Mouse (Mus musculus) gastrocnemius, postnatal 10 days (tissue): ENCODE measurements around the gene Gm49378. TPM values are rescaled to one million over a fixed set of nuclear protein-coding genes. Genes with fewer than 3 reads are reported as not detected.

Experiments
- DNase-seq: peaks from one replicate; pipeline ENCODE4 v3.0.0; 2021; ENCODE audit warnings: mixed read lengths
- total RNA-seq, 2 experiments: library from RNA; stranded (reverse); gene quantifications; 2 replicates each; pipeline ENCODE4 v1.2.3; 2021

Gm49378 gene
- total RNA-seq, 2 experiments from 2014 or later: 1.1 to 2.7 TPM

DNA sequence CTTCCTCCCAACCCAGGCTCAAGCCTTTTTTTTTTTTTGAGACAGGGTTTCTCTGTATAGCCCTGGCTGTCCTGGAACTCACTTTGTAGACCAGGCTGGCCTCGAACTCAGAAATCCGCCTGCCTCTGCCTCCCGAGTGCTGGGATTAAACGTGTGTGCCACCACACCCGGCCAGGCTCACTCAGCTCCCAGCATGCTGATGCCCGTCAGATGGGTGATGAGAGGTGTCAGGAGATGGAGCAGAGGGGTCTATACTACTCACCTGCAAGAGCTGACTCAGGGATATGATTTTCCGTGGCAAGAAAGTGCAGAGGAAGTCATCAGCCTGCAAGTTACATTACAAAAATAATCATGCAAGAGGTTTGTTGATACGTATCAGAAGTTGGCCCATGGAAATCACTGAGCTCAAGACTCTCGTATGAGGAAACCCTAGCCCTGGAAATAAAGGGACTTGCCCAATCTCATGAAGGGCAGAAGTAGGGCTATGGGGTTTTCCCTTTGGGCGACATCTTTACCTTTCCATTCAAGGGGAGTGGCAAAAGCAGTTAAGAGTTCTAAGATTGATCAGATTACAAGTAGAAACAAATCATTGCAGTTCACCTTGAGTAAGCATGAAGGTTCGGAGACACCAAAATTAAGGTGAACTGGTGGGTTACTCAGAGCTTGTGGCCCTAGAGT, 47.8 kb downstream of the Gm49378 start:
- no peak for DNase-seq

DNA sequence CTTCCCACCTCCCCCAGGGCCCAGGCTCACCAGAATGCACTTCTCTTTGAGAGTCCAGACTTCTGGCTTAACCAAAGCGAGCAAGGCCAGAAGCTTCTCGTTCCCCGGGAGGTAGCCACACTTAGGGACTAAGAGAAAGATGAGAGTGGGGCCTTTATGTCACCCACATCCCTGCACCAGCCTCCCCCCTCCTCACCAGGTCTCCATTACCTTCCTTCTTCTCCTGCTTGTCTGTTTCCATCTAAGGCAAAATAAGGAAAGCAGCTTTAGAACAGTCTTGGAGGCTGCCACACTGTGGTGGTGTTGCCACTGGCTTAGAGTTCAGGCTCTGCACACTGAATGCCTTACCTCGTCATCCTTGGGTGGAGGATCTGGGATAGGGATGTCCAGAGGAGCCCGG, 48.4 kb downstream of the Gm49378 start:
- DNase-seq: no peak

DNA sequence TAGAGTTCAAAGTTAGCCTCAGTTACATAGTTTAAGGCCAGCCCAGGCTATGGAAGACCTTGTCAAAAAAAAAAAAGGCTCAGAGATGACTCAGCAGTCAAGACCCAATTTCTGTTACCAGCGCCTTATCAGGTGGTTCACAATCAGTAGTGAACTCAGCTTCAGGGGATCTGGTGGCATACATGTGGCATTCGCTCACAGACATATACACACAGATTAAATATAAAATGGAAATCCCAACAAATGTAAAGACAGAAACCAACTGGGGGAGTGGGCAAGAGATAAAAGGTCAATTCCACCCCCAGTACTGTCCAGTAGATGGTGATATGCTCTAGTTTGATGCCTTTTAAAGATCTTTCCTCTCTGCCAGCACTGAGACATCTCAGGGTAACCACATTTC, 51.5 kb downstream of the Gm49378 start:
- no peak for DNase-seq

DNA sequence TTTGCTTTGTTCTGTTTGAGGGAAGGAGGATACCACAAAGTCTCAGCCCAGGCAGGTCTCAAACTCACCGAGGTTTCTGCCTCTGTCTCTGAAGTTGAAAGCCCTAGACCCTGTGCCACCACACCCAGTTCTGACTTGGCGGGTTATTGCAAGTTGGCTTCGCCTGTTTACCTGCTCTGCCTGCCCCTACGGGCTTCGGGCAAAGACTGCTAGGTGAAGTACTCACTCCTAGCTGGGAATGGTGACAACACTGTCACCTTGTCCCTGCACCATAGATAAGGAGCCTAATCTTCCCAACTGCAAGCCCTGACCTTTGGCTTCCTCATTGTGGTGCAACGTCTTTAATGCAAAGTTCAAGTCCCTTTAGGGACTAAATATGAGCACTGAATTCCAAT, 52.1 kb downstream of the Gm49378 start:
- DNase-seq: no peak

DNA sequence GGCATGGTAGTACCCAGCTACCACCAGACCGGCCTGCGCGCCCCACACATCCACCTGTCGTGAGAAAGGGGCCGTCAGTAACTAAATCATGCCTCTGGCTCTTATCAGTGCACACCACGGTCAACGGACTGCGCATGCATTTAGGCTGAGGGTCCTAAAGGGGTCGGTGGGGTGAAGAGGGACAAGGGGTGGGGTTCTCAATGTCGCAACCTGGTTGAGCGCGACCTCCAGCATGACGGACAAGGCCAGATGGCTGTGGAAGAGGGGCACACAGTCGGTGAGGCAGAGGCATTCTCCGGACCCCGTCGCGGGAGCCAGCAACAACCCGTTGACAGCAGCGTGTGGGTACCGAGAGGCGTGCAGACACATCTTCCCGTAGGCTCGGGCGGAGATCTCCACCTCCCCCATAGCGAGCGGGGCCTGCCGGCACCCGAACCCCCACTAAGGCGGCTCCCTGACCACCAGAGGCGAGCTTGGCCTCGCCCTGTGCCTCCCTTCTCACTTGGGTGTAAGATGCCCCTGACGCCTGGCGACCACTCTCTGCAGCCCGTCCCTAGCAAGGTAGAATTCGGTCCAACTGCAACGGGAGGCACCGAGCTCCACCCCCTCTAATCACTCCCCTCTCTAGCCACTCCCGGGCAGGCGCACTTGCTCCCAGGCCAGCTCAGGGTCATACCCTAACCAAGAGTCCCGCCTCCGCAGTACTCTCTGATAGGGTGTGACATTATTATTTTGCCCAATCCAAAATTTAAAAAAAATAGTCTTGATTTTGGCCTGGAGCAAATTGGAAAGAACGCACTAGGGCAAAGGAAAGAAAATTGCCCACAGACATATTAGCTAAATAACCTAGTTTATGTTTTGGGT, 52.8 kb downstream of the Gm49378 start, which contains the start of gene Emc9:
Gene Emc9 (minus strand): TSS at position 601 of the 864 bp plus-strand sequence.
- peak; percentile 69 for DNase-seq

DNA sequence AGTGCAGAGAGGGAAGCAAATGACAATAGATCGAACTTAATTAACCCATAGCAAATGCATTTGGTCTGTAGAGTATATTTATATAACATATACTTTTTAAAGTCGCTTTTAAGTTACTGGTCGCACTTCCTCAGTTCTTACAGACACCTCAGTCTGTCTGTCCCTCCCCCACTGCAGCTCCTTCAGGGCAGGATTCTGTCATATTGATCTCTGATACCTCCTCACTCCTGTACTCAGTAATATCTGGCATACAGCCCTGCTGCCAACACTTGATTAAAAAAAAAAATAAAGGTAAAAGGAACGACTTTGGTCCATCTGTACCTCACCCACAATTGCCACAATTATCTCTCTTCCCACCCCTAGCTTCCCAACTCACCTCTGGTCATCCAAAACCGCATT, 53.4 kb downstream of the Gm49378 start:
- DNase-seq: no peak

DNA sequence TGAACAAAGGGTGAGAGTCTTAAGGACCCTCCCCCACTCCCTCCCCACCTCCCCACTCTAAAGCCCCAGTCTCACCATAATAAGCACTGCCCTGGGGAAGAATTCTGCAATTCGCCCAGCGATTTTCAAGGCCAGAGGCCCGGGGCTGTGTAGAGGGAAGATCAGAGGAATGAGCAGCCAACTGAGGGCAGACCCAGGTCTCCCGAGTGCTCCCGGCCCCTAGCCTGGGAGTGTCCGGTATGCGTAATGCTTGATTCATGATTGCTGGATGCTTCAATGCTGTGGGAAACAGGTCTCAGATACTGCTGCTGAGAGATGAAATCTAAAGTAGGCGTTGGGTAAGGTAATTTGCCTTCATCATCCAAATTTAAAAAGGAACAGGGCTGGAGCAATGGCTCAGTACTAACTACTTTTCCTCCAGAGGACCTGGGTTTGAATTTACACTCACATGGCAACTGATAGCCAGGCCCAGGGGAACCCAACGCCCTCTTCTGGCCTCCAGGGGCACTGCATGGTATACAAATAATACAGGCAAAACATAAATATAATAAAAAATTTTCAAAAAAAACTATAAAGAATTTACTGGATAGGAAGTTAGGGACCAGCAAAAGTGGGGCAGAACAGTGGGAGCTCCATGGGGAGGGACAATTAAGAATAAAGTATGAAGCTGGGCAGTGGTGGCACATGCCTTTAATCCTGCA, 55.6 kb downstream of the Gm49378 start:
- DNase-seq: no peak

DNA sequence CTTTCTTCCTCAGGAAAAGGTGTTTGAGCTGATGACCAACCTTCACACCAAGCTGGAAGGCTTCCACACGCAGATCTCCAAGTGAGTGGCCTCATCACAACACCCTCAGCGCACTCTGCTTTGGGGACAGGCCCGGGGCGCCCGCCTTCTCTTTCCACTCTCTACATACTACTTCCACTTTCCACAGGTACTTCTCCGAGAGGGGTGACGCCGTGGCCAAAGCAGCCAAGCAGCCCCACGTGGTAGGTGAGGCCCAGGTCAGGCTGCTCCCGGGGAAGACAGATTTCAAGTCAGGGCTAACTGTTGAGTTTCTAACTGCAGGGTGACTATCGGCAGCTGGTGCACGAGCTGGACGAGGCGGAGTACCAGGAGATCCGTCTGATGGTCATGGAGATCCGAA, 57.0 kb downstream of the Gm49378 start:
- no peak for DNase-seq

DNA sequence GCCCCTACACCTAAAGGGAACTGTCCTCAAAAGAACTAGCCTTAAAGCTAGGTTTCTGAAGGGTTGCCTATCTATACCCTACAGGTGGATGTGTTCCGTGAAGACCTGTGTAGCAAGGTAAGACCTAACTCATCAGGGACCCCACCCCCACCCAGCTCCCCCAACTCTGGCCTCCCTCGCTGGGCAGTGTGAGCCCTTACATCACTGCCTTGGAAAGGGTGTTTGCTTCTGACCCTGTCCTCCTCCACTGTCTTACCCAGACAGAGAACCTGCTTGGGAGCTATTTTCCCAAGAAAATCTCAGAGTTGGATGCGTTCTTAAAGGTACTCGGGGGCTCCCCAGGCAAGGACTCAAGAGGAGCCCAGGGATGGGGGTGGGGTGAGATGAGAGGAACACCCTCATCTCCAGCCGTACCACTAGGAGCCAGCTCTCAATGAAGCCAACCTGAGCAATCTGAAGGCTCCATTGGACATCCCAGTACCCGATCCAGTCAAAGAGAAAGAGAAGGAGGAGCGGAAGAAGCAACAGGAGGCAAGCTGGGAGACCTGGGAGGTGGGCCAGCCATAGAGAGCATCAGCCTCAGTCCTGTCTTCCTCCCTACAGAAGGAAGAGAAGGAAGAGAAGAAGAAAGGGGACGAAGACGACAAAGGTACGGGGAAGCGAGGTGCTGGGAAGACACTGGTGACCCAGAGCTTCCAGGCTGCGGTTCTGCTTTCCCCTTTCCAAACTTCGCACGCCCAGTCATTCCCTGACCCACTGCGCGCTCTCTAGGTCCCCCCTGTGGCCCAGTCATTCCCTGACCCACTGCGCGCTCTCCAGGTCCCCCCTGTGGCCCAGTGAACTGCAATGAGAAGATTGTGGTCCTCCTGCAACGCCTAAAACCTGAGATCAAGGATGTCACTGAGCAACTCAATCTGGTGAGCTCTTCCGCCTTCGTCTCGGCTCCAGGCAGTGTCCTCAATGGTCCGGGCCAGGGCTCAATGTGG, 57.9 kb downstream of the Gm49378 start:
- no peak for DNase-seq

Other genes starting within 250 kb of the Gm49378 start
- 10 to 100 TPM; 28.7 to 29.9 TPM for gene Dhrs4, start 159.1 kb downstream of the Gm49378 start, total RNA-seq
- 1 to 10 TPM; 2.5 to 3.9 TPM for gene Carmil3, start 147.2 kb downstream of the Gm49378 start, total RNA-seq
- under 1 TPM in 1 of 2 experiments, not detected in 1; 0.14 TPM for gene Cpne6, start 127.5 kb downstream of the Gm49378 start, total RNA-seq
- not detected for gene Nrl, start 112.9 kb downstream of the Gm49378 start, total RNA-seq
- 10 to 100 TPM; 15.0 to 21.4 TPM for gene Pck2, start 97.6 kb downstream of the Gm49378 start, total RNA-seq
- 10 to 100 TPM; 61.1 to 61.2 TPM for gene Dcaf11, start 77.9 kb downstream of the Gm49378 start, total RNA-seq
- not detected for gene A730061H03Rik, start 77.5 kb downstream of the Gm49378 start, total RNA-seq
- 100 to 1,000 TPM; 403 to 446 TPM for gene Fitm1, start 62.3 kb downstream of the Gm49378 start, total RNA-seq
- 10 to 100 TPM; 56.3 to 58.7 TPM for gene Psme1, start 59.8 kb downstream of the Gm49378 start, total RNA-seq
- gene Emc9, start 52.6 kb downstream of the Gm49378 start, total RNA-seq: 10 to 100 TPM; 45.2 to 49.9 TPM
- gene Psme2, start 46.8 kb downstream of the Gm49378 start, total RNA-seq: 10 to 100 TPM; 74.4 to 85.8 TPM
- 10 to 100 TPM; 15.9 to 16.4 TPM for gene Rnf31, start 46.2 kb downstream of the Gm49378 start, total RNA-seq
- 1 to 10 TPM; 5.0 to 5.7 TPM for gene Irf9, start 34.3 kb downstream of the Gm49378 start, total RNA-seq
- gene Rec8, start 19.9 kb downstream of the Gm49378 start, total RNA-seq: under 1 TPM; 0.56 to 0.70 TPM
- gene Ipo4, start 1.9 kb downstream of the Gm49378 start, total RNA-seq: 10 to 100 TPM; 68.3 to 77.1 TPM
- gene Tm9sf1, start 5.9 kb upstream of the Gm49378 start, total RNA-seq: 10 to 100 TPM; 29.2 to 33.2 TPM
- gene Tssk4, start 12.3 kb upstream of the Gm49378 start, total RNA-seq: 1 to 10 TPM in 1 of 2 experiments, under 1 TPM in 1; 0.54 to 1.1 TPM
- 10 to 100 TPM; 20.9 to 22.2 TPM for gene Mdp1, start 22.6 kb upstream of the Gm49378 start, total RNA-seq
- gene Gmpr2, start 34.0 kb upstream of the Gm49378 start, total RNA-seq: 1 to 10 TPM; 5.9 to 8.6 TPM
- 100 to 1,000 TPM; 242 to 253 TPM for gene Nedd8, start 34.2 kb upstream of the Gm49378 start, total RNA-seq
- 10 to 100 TPM; 11.7 to 14.9 TPM for gene Tinf2, start 43.9 kb upstream of the Gm49378 start, total RNA-seq
- under 1 TPM; 0.19 to 0.50 TPM for gene Tgm1, start 76.0 kb upstream of the Gm49378 start, total RNA-seq
- gene Rabggta, start 84.4 kb upstream of the Gm49378 start, total RNA-seq: 10 to 100 TPM in 1 of 2 experiments, 1 to 10 TPM in 1; 9.4 to 10.2 TPM
- 10 to 100 TPM; 33.2 to 33.3 TPM for gene Dhrs1, start 107.8 kb upstream of the Gm49378 start, total RNA-seq
- gene Nop9, start 107.8 kb upstream of the Gm49378 start, total RNA-seq: 10 to 100 TPM; 13.4 to 15.2 TPM
- gene Cideb, start 120.6 kb upstream of the Gm49378 start, total RNA-seq: not detected
- under 1 TPM; 0.07 to 0.14 TPM for gene Ltb4r2, start 123.5 kb upstream of the Gm49378 start, total RNA-seq
- gene Ltb4r1, start 128.1 kb upstream of the Gm49378 start, total RNA-seq: under 1 TPM; 0.16 to 0.61 TPM
- gene Adcy4, start 146.2 kb upstream of the Gm49378 start, total RNA-seq: 1 to 10 TPM; 5.9 to 9.4 TPM
- 1 to 10 TPM; 3.9 to 4.2 TPM for gene Ripk3, start 151.0 kb upstream of the Gm49378 start, total RNA-seq
- gene Nfatc4, start 185.2 kb upstream of the Gm49378 start, total RNA-seq: 10 to 100 TPM in 1 of 2 experiments, 1 to 10 TPM in 1; 9.3 to 14.8 TPM
- gene Nynrin, start 216.1 kb upstream of the Gm49378 start, total RNA-seq: 10 to 100 TPM in 1 of 2 experiments, 1 to 10 TPM in 1; 9.3 to 15.3 TPM
- under 1 TPM; 0.16 to 0.29 TPM for gene Cbln3, start 246.5 kb upstream of the Gm49378 start, total RNA-seq
- 10 to 100 TPM in 1 of 2 experiments, 1 to 10 TPM in 1; 8.0 to 11.6 TPM for gene Khnyn, start 247.1 kb upstream of the Gm49378 start, total RNA-seq